Mouse (Mus musculus): ENCODE data around the gene Cth. TPM values are rescaled to one million over a fixed set of nuclear protein-coding genes. Genes with fewer than 3 reads are reported as not detected.

Cth gene
- polyA plus RNA-seq, 1 experiment from 2014 or later, result 26.6 TPM

GRCm38 (mm10) chr3:157867836-157868235 lies 57.0 kb downstream of the Cth start:
- H3K27me3 ChIP-seq (replicated peaks; ENCODE audit: control insufficient read depth, insufficient read depth, low read length), result no peaks in the 10 kb centered on the region
- H3K36me3 ChIP-seq (ENCODE audit: control insufficient read depth, insufficient read depth, low read length), result no peaks in the 10 kb centered on the region
- ATAC-seq (replicated peaks; ENCODE audit: low FRiP score, low TSS enrichment, low read depth) (no peak), DNase-seq (ENCODE audit: low spot score) (no peak)
- 63% methylated on average over 2 of the region's 2 CpGs for WGBS
- no peak overlapping the region for H3K27ac ChIP-seq (ENCODE audit: low read depth)
- no peak overlapping the region for H3K4me2 ChIP-seq (ENCODE audit: low read length)
- H3K4me3 ChIP-seq (ENCODE audit: low read depth, low read length), result no peak overlapping the region
- no peaks in the 10 kb centered on the region; the same call in 1 of the 2 replicates for H3K4me1 ChIP-seq (replicated peaks; ENCODE audit: control insufficient read depth, insufficient read depth, low read length)
- no peaks in the 10 kb centered on the region for H3K9me3 ChIP-seq (ENCODE audit: control insufficient read depth, low read length)
- no peak overlapping the region for H3K9ac ChIP-seq (ENCODE audit: low read length)

- Histone ChIP-seq H3K36me3 (ENCODE audit: control insufficient read depth, insufficient read depth, low read length) (no peaks in the 10 kb centered on the region), H3K4me1 (replicated peaks; ENCODE audit: control insufficient read depth, insufficient read depth, low read length) (no peaks in the 10 kb centered on the region), H3K27me3 (replicated peaks; ENCODE audit: control insufficient read depth, insufficient read depth, low read length) (no peaks in the 10 kb centered on the region), H3K9me3 (ENCODE audit: control insufficient read depth, low read length) (no peaks in the 10 kb centered on the region), H3K4me3 (ENCODE audit: low read depth, low read length) (no peak overlapping the region), H3K4me2 (ENCODE audit: low read length) (no peak overlapping the region), H3K9ac (ENCODE audit: low read length) (no peak overlapping the region), H3K27ac (ENCODE audit: low read depth) (no peak overlapping the region)
- ATAC-seq (replicated peaks; ENCODE audit: low FRiP score, low TSS enrichment, low read depth) (peak; percentile 68), DNase-seq (ENCODE audit: low spot score) (no peak)
- 55% methylated on average over 4 of the region's 4 CpGs for WGBS
Observed at GRCm38 (mm10) chr3:157866251-157866650, 58.6 kb downstream of the Cth start.

DNA sequence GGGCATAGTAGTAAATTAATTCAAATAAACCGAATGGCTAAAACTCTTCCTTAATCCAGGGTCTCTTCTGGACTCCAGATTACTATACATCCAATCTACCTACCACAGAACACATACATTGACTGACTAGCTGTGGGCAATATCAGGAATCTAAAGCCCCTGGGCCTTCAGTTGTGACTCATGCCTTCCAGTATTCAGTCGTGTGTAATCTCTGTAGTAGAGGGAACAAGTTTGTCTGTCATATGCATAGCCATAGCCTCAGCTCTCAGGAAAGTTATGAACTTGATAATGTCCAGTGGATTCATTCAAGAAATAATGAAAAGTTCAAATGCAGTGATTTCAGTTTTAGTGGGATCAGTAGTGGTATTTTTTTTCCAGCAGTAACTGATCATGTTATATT lies 59.0 kb downstream of the Cth start:
- Histone ChIP-seq H3K36me3 (ENCODE audit: control insufficient read depth, insufficient read depth, low read length) (no peaks in the 10 kb centered on the region), H3K9ac (ENCODE audit: low read length) (no peak overlapping the region), H3K27ac (ENCODE audit: low read depth) (no peak overlapping the region), H3K27me3 (replicated peaks; ENCODE audit: control insufficient read depth, insufficient read depth, low read length) (no peaks in the 10 kb centered on the region), H3K4me3 (ENCODE audit: low read depth, low read length) (no peak overlapping the region), H3K4me2 (ENCODE audit: low read length) (no peak overlapping the region), H3K9me3 (ENCODE audit: control insufficient read depth, low read length) (no peaks in the 10 kb centered on the region), H3K4me1 (replicated peaks; ENCODE audit: control insufficient read depth, insufficient read depth, low read length) (no peaks in the 10 kb centered on the region)
- 78% methylated on average over 2 of the region's 2 CpGs for WGBS
- no peak for DNase-seq (ENCODE audit: low spot score)
- ATAC-seq (replicated peaks; ENCODE audit: low FRiP score, low TSS enrichment, low read depth), result no peak

DNA sequence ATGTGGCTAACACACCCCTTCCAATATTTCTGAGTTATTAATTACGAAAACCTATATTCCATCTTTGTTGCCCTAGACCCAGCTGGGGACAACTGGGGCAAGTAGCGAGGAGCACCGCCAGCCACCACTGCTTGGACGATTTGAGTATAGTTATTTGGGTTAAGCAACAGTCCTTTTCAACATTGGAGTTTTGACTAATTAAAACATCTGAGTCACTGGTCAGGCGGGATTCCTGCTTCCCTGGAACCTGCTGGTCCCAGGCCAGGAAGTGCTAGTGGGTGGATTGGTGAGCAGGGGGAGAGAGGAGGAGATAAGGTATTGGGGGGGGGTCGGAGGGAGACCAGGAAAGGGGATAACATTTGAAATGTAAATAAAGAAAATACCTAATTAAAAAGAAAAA lies 59.4 kb downstream of the Cth start:
- Histone ChIP-seq H3K4me1 (replicated peaks; ENCODE audit: control insufficient read depth, insufficient read depth, low read length) (no peaks in the 10 kb centered on the region), H3K9ac (ENCODE audit: low read length) (no peak overlapping the region), H3K27ac (ENCODE audit: low read depth) (no peak overlapping the region), H3K4me3 (ENCODE audit: low read depth, low read length) (no peak overlapping the region), H3K4me2 (ENCODE audit: low read length) (no peak overlapping the region), H3K36me3 (ENCODE audit: control insufficient read depth, insufficient read depth, low read length) (no peaks in the 10 kb centered on the region), H3K27me3 (replicated peaks; ENCODE audit: control insufficient read depth, insufficient read depth, low read length) (no peaks in the 10 kb centered on the region), H3K9me3 (ENCODE audit: control insufficient read depth, low read length) (no peaks in the 10 kb centered on the region)
- 73% methylated on average over 6 of the region's 6 CpGs for WGBS
- DNase-seq (ENCODE audit: low spot score), result no peak
- no peak for ATAC-seq (replicated peaks; ENCODE audit: low FRiP score, low TSS enrichment, low read depth)

DNA sequence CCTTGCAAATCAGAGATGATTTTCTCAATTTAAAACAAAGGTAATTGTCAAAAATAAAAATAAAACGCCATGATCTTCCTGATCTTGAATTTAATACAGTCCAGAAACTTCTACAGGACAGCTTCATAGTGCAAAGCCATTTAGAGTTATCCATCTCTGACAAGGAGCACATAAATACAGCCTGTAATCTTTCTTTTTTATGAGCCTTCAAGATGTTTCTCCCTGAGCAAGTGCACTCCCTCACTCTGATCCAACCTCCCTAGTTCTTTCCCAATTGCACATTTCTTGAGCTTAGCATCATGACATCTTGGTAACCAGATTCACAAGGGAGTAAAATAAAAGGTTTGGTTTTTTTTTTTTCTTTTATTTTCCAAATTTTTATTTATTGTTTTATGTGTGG lies 72.1 kb downstream of the Cth start:
- Histone ChIP-seq H3K27ac (ENCODE audit: low read depth) (no peak overlapping the region), H3K4me2 (ENCODE audit: low read length) (no peak overlapping the region), H3K9ac (ENCODE audit: low read length) (no peak overlapping the region), H3K4me3 (ENCODE audit: low read depth, low read length) (no peak overlapping the region), H3K36me3 (ENCODE audit: control insufficient read depth, insufficient read depth, low read length) (no peaks in the 10 kb centered on the region), H3K27me3 (replicated peaks; ENCODE audit: control insufficient read depth, insufficient read depth, low read length) (no peaks in the 10 kb centered on the region), H3K4me1 (replicated peaks; ENCODE audit: control insufficient read depth, insufficient read depth, low read length) (no peaks in the 10 kb centered on the region; the same call in 1 of the 2 replicates), H3K9me3 (ENCODE audit: control insufficient read depth, low read length) (no peaks in the 10 kb centered on the region)
- DNase-seq (ENCODE audit: low spot score) (no peak), ATAC-seq (replicated peaks; ENCODE audit: low FRiP score, low TSS enrichment, low read depth) (no peak)
- 37% methylated on average over 1 of the region's 1 CpGs for WGBS

DNA sequence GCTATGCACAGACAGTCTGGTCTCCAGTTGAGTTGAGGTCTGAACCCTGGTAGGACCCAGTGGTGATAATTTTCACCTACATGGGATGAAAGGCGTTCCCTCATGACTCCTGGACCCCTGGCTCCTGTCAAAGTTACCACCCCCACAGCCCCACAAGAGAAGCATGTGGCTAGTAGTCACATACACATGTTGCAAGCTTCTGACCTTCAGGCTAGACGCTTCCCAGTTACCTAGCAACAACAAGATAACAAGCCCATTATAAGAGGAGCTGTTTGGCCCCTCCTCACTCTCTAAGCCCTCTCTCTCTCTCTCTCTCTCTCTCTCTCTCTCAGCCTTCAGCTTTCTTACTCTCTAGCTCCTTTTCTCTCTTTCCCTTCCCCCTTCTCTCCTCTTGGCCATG lies 76.4 kb downstream of the Cth start:
- DNase-seq (ENCODE audit: low spot score) (no peak), ATAC-seq (replicated peaks; ENCODE audit: low FRiP score, low TSS enrichment, low read depth) (no peak)
- WGBS, result 40% methylated on average over 2 of the region's 2 CpGs

GRCm38 (mm10) chr3:157847338-157848284 lies 77.3 kb downstream of the Cth start:
- Histone ChIP-seq H3K9me3 (ENCODE audit: control insufficient read depth, low read length) (no peaks in the 10 kb centered on the region), H3K27me3 (replicated peaks; ENCODE audit: control insufficient read depth, insufficient read depth, low read length) (no peaks in the 10 kb centered on the region), H3K4me3 (ENCODE audit: low read depth, low read length) (no peak overlapping the region), H3K36me3 (ENCODE audit: control insufficient read depth, insufficient read depth, low read length) (no peaks in the 10 kb centered on the region), H3K4me1 (replicated peaks; ENCODE audit: control insufficient read depth, insufficient read depth, low read length) (no peaks in the 10 kb centered on the region; the same call in 1 of the 2 replicates), H3K27ac (ENCODE audit: low read depth) (no peak overlapping the region), H3K4me2 (ENCODE audit: low read length) (no peak overlapping the region), H3K9ac (ENCODE audit: low read length) (no peak overlapping the region)
- ATAC-seq (replicated peaks; ENCODE audit: low FRiP score, low TSS enrichment, low read depth) (peak; percentile 73; the same call in 1 of the 2 replicates), DNase-seq (ENCODE audit: low spot score) (no peak)
- WGBS, result 20% methylated on average over 7 of the region's 7 CpGs

More for the DNA sequence above, 76.4 kb downstream of the Cth start:
- no peaks in the 10 kb centered on the region for H3K9me3 ChIP-seq (ENCODE audit: control insufficient read depth, low read length)
- H3K4me2 ChIP-seq (ENCODE audit: low read length), result no peak overlapping the region
- H3K9ac ChIP-seq (ENCODE audit: low read length), result no peak overlapping the region
- H3K4me3 ChIP-seq (ENCODE audit: low read depth, low read length), result no peak overlapping the region
- no peaks in the 10 kb centered on the region; the same call in 1 of the 2 replicates for H3K4me1 ChIP-seq (replicated peaks; ENCODE audit: control insufficient read depth, insufficient read depth, low read length)
- H3K27me3 ChIP-seq (replicated peaks; ENCODE audit: control insufficient read depth, insufficient read depth, low read length), result no peaks in the 10 kb centered on the region
- H3K27ac ChIP-seq (ENCODE audit: low read depth), result no peak overlapping the region
- no peaks in the 10 kb centered on the region for H3K36me3 ChIP-seq (ENCODE audit: control insufficient read depth, insufficient read depth, low read length)

Data from intestine, embryonic 14.5 days (tissue).